Mouse (Mus musculus): Measurements from ENCODE around the gene Pdzd8. TPM values are rescaled to one million over a fixed set of nuclear protein-coding genes. Genes with fewer than 3 reads are reported as not detected.

Pdzd8 gene
- polyA plus RNA-seq, 1 experiment from 2014 or later, result 18.2 TPM

- H3K4me2 ChIP-seq (replicated peaks; ENCODE audit: low read depth, low read length), result no peak overlapping the region
- H3K9ac ChIP-seq (ENCODE audit: low read depth, low read length), result no peak overlapping the region
- no peaks in the 10 kb centered on the region for H3K4me1 ChIP-seq (replicated peaks; ENCODE audit: control insufficient read depth, insufficient read depth, low read length)
- no peaks in the 10 kb centered on the region for H3K9me3 ChIP-seq (ENCODE audit: control insufficient read depth, low read length)
- ATAC-seq (ENCODE audit: low FRiP score) (no peak), DNase-seq (ENCODE audit: low spot score) (no peak)
- H3K27ac ChIP-seq (ENCODE audit: low read depth, low read length), result no peak overlapping the region
- H3K4me3 ChIP-seq (ENCODE audit: low read depth, low read length), result no peak overlapping the region
- no peaks in the 10 kb centered on the region for H3K36me3 ChIP-seq (ENCODE audit: control insufficient read depth, insufficient read depth, low read length)
- H3K27me3 ChIP-seq (ENCODE audit: control insufficient read depth, insufficient read depth, low read length), result no peaks in the 10 kb centered on the region
Measured at GRCm38 (mm10) chr19:59330816-59331225, 14.8 kb downstream of the Pdzd8 start.

DNA sequence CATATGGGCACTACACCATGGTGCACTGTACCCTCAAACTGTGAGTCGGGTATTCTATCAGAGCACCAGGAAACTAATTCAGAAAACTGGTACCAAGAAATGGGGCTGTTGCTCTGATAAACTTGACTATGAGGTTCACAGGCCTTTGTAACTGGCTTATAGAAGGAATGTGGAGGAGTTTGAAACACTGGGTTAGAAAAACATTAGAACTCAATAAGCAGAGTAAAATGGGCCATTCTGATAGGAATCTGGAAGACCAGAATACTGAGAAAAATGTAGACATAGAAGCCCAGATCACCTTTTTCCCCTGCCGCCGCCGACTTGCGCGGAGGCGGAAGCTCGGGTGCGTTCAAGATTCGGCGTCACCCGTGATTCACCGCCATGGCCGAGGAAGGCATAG, 23.6 kb downstream of the Pdzd8 start, which contains the start of gene Rps12-ps3:
Gene Rps12-ps3 (plus strand): TSS at position 301 of the 400 bp plus-strand sequence.
- Histone ChIP-seq H3K9me3 (ENCODE audit: control insufficient read depth, low read length) (no peaks in the 10 kb centered on the region), H3K4me3 (ENCODE audit: low read depth, low read length) (no peak within 1 kb of the TSS), H3K4me2 (replicated peaks; ENCODE audit: low read depth, low read length) (no peak within 1 kb of the TSS), H3K9ac (ENCODE audit: low read depth, low read length) (no peak within 1 kb of the TSS), H3K4me1 (replicated peaks; ENCODE audit: control insufficient read depth, insufficient read depth, low read length) (no peaks in the 10 kb centered on the region), H3K27ac (ENCODE audit: low read depth, low read length) (no peak within 1 kb of the TSS), H3K36me3 (ENCODE audit: control insufficient read depth, insufficient read depth, low read length) (no peaks in the 10 kb centered on the region), H3K27me3 (ENCODE audit: control insufficient read depth, insufficient read depth, low read length) (no peaks in the 10 kb centered on the region)
- 98% methylated on average over 7 of the region's 14 CpGs for WGBS
- DNase-seq (ENCODE audit: low spot score), result no peak
- ATAC-seq (ENCODE audit: low FRiP score), result no peak

GRCm38 (mm10) chr19:59316571-59316970, 29.0 kb downstream of the Pdzd8 start:
- no peak for ATAC-seq (ENCODE audit: low FRiP score)
- Histone ChIP-seq H3K4me3 (ENCODE audit: low read depth, low read length) (no peak overlapping the region), H3K4me1 (replicated peaks; ENCODE audit: control insufficient read depth, insufficient read depth, low read length) (no peaks in the 10 kb centered on the region), H3K36me3 (ENCODE audit: control insufficient read depth, insufficient read depth, low read length) (no peaks in the 10 kb centered on the region), H3K4me2 (replicated peaks; ENCODE audit: low read depth, low read length) (no peak overlapping the region), H3K9ac (ENCODE audit: low read depth, low read length) (no peak overlapping the region), H3K27me3 (ENCODE audit: control insufficient read depth, insufficient read depth, low read length) (no peaks in the 10 kb centered on the region), H3K27ac (ENCODE audit: low read depth, low read length) (no peak overlapping the region), H3K9me3 (ENCODE audit: control insufficient read depth, low read length) (no peaks in the 10 kb centered on the region)
- peak; percentile 33 for DNase-seq (ENCODE audit: low spot score)

DNA sequence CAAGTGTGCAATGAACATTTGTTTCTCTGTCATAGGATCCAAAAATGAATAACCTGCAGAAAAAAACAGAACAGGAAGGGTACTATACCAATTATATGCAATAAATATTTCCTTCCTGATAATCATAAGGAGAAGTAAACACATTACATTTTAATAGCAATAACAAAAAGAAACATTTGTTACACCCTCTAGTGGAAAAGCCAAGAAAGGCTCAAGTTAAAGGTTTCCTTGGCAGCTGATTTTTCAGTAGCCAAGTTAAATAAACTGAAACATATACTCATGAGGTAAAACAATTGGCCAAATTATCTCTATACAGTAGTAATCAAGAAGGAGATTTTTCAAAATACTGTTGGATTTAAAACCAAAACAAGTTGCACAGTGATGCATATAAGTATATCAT, 30.3 kb downstream of the Pdzd8 start:
- no peak for ATAC-seq (ENCODE audit: low FRiP score)
- Histone ChIP-seq H3K36me3 (ENCODE audit: control insufficient read depth, insufficient read depth, low read length) (no peaks in the 10 kb centered on the region), H3K4me1 (replicated peaks; ENCODE audit: control insufficient read depth, insufficient read depth, low read length) (no peaks in the 10 kb centered on the region), H3K27me3 (ENCODE audit: control insufficient read depth, insufficient read depth, low read length) (no peaks in the 10 kb centered on the region), H3K9ac (ENCODE audit: low read depth, low read length) (no peak overlapping the region), H3K4me2 (replicated peaks; ENCODE audit: low read depth, low read length) (no peak overlapping the region), H3K9me3 (ENCODE audit: control insufficient read depth, low read length) (no peaks in the 10 kb centered on the region), H3K27ac (ENCODE audit: low read depth, low read length) (no peak overlapping the region), H3K4me3 (ENCODE audit: low read depth, low read length) (no peak overlapping the region)
- DNase-seq (ENCODE audit: low spot score), result no peak

- Histone ChIP-seq H3K4me3 (ENCODE audit: low read depth, low read length) (no peak overlapping the region), H3K9ac (ENCODE audit: low read depth, low read length) (no peak overlapping the region), H3K27me3 (ENCODE audit: control insufficient read depth, insufficient read depth, low read length) (no peaks in the 10 kb centered on the region), H3K36me3 (ENCODE audit: control insufficient read depth, insufficient read depth, low read length) (no peaks in the 10 kb centered on the region), H3K4me2 (replicated peaks; ENCODE audit: low read depth, low read length) (no peak overlapping the region), H3K9me3 (ENCODE audit: control insufficient read depth, low read length) (no peaks in the 10 kb centered on the region), H3K27ac (ENCODE audit: low read depth, low read length) (no peak overlapping the region), H3K4me1 (replicated peaks; ENCODE audit: control insufficient read depth, insufficient read depth, low read length) (no peaks in the 10 kb centered on the region)
- WGBS, result 90% methylated on average over 5 of the region's 5 CpGs
- DNase-seq (ENCODE audit: low spot score) (no peak), ATAC-seq (ENCODE audit: low FRiP score) (no peak)
Measured at GRCm38 (mm10) chr19:59292183-59292839, 53.3 kb downstream of the Pdzd8 start.

DNA sequence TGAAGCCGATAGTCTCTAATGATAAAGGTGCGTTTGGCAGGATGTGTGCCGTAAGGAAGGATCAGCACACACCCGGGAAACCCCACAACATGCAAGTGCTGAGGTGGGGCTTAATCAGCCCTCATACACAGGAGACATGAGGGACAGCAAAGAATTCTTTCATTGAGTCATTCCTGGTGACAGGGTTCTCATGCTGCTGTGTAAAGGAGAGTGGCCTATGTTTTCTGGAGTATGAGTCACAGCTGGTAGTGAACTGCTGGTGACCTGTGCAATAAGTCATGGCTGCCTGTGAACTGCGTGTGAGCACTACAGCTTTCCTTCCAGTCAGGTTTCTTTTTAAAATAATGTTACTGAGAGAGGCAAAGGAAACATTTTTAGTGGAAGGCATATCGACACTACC, 55.8 kb downstream of the Pdzd8 start:
- Histone ChIP-seq H3K27ac (ENCODE audit: low read depth, low read length) (no peak overlapping the region), H3K36me3 (ENCODE audit: control insufficient read depth, insufficient read depth, low read length) (no peaks in the 10 kb centered on the region), H3K4me1 (replicated peaks; ENCODE audit: control insufficient read depth, insufficient read depth, low read length) (no peaks in the 10 kb centered on the region), H3K9ac (ENCODE audit: low read depth, low read length) (no peak overlapping the region), H3K9me3 (ENCODE audit: control insufficient read depth, low read length) (no peaks in the 10 kb centered on the region), H3K27me3 (ENCODE audit: control insufficient read depth, insufficient read depth, low read length) (no peaks in the 10 kb centered on the region), H3K4me2 (replicated peaks; ENCODE audit: low read depth, low read length) (no peak overlapping the region), H3K4me3 (ENCODE audit: low read depth, low read length) (no peak overlapping the region)
- no peak for ATAC-seq (ENCODE audit: low FRiP score)
- no peak for DNase-seq (ENCODE audit: low spot score)
- WGBS, result 95% methylated on average over 6 of the region's 6 CpGs

- no peak overlapping the region for H3K27ac ChIP-seq (ENCODE audit: low read depth, low read length)
- no peaks in the 10 kb centered on the region for H3K4me1 ChIP-seq (replicated peaks; ENCODE audit: control insufficient read depth, insufficient read depth, low read length)
- no peak overlapping the region for H3K4me2 ChIP-seq (replicated peaks; ENCODE audit: low read depth, low read length)
- no peak overlapping the region for H3K4me3 ChIP-seq (ENCODE audit: low read depth, low read length)
- H3K27me3 ChIP-seq (ENCODE audit: control insufficient read depth, insufficient read depth, low read length), result no peaks in the 10 kb centered on the region
- H3K9ac ChIP-seq (ENCODE audit: low read depth, low read length), result no peak overlapping the region
- H3K9me3 ChIP-seq (ENCODE audit: control insufficient read depth, low read length), result no peaks in the 10 kb centered on the region
- ATAC-seq (ENCODE audit: low FRiP score) (no peak), DNase-seq (ENCODE audit: low spot score) (no peak)
- H3K36me3 ChIP-seq (ENCODE audit: control insufficient read depth, insufficient read depth, low read length), result no peaks in the 10 kb centered on the region
Measured at GRCm38 (mm10) chr19:59289042-59289441, 56.5 kb downstream of the Pdzd8 start.

GRCm38 (mm10) chr19:59282001-59282400, 63.6 kb downstream of the Pdzd8 start:
- H3K4me1 ChIP-seq (replicated peaks; ENCODE audit: control insufficient read depth, insufficient read depth, low read length), result no peaks in the 10 kb centered on the region
- H3K27me3 ChIP-seq (ENCODE audit: control insufficient read depth, insufficient read depth, low read length), result no peaks in the 10 kb centered on the region
- 78% methylated on average over 3 of the region's 3 CpGs for WGBS
- H3K4me2 ChIP-seq (replicated peaks; ENCODE audit: low read depth, low read length), result no peak overlapping the region
- no peak overlapping the region for H3K9ac ChIP-seq (ENCODE audit: low read depth, low read length)
- H3K9me3 ChIP-seq (ENCODE audit: control insufficient read depth, low read length), result no peaks in the 10 kb centered on the region
- H3K36me3 ChIP-seq (ENCODE audit: control insufficient read depth, insufficient read depth, low read length), result no peaks in the 10 kb centered on the region
- H3K27ac ChIP-seq (ENCODE audit: low read depth, low read length), result no peak overlapping the region
- H3K4me3 ChIP-seq (ENCODE audit: low read depth, low read length), result no peak overlapping the region
- DNase-seq (ENCODE audit: low spot score), result no peak
- no peak for ATAC-seq (ENCODE audit: low FRiP score)

DNA sequence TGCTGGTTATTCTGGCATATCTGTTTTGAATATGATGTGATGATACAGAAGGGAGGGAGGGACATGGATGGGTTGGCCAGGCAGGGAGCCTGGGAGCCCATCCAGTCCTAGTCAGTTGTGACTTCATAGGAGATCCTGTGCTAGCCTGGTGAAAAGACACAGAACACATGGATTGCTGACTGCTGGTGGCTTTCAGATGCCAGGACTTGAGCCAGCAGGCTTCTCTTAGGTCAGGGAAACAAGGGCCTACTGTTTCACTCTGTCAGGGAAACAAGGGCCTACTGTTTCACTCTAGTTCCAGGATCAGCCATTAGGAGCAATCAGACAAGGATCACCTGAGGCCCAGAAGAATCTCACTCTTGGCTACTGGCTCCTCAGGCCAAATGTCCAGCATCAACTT, 64.7 kb downstream of the Pdzd8 start:
- DNase-seq (ENCODE audit: low spot score) (no peak), ATAC-seq (ENCODE audit: low FRiP score) (no peak)
- no peak overlapping the region for H3K9ac ChIP-seq (ENCODE audit: low read depth, low read length)
- H3K4me3 ChIP-seq (ENCODE audit: low read depth, low read length), result no peak overlapping the region
- no peak overlapping the region for H3K4me2 ChIP-seq (replicated peaks; ENCODE audit: low read depth, low read length)
- no peaks in the 10 kb centered on the region for H3K4me1 ChIP-seq (replicated peaks; ENCODE audit: control insufficient read depth, insufficient read depth, low read length)
- no peaks in the 10 kb centered on the region for H3K36me3 ChIP-seq (ENCODE audit: control insufficient read depth, insufficient read depth, low read length)
- H3K9me3 ChIP-seq (ENCODE audit: control insufficient read depth, low read length), result no peaks in the 10 kb centered on the region
- no peaks in the 10 kb centered on the region for H3K27me3 ChIP-seq (ENCODE audit: control insufficient read depth, insufficient read depth, low read length)
- H3K27ac ChIP-seq (ENCODE audit: low read depth, low read length), result no peak overlapping the region
